Mouse (Mus musculus): ENCODE measurements around the gene Borcs5.
"Not testable (repeated sequence)": the region's sequence is repeated elsewhere in the genome, so short reads cannot be mapped to it uniquely, and the experiment has no call there.

The Borcs5 gene

GRCm38 (mm10) chr6:134673712-134674111 lies 34.4 kb downstream of the Borcs5 start:
- not testable (repeated sequence) for DNase-seq (ENCODE audit: low spot score)

GRCm38 (mm10) chr6:134677504-134677903 lies 38.2 kb downstream of the Borcs5 start:
- no peak for DNase-seq (ENCODE audit: low spot score)

- no peak for DNase-seq (ENCODE audit: low spot score)
Observed at GRCm38 (mm10) chr6:134678037-134678436, 38.7 kb downstream of the Borcs5 start.

GRCm38 (mm10) chr6:134679330-134679729 lies 40.0 kb downstream of the Borcs5 start:
- not testable (repeated sequence) for DNase-seq (ENCODE audit: low spot score)

- DNase-seq (ENCODE audit: low spot score) = no peak
Observed at GRCm38 (mm10) chr6:134684354-134684915, 45.1 kb downstream of the Borcs5 start.

- DNase-seq (ENCODE audit: low spot score) = no peak
Observed at GRCm38 (mm10) chr6:134685040-134685439, 45.7 kb downstream of the Borcs5 start.

GRCm38 (mm10) chr6:134685515-134685914 lies 46.2 kb downstream of the Borcs5 start:
- DNase-seq (ENCODE audit: low spot score) = no peak

GRCm38 (mm10) chr6:134694498-134694897 lies 55.2 kb downstream of the Borcs5 start:
- no peak for DNase-seq (ENCODE audit: low spot score)

GRCm38 (mm10) chr6:134694988-134695387 lies 55.7 kb downstream of the Borcs5 start:
- no peak for DNase-seq (ENCODE audit: low spot score)

- no peak for DNase-seq (ENCODE audit: low spot score)
Observed at GRCm38 (mm10) chr6:134695625-134696024, 56.3 kb downstream of the Borcs5 start.

GRCm38 (mm10) chr6:134696146-134696545 lies 56.8 kb downstream of the Borcs5 start:
- DNase-seq (ENCODE audit: low spot score) = peak; percentile 41

- no peak for DNase-seq (ENCODE audit: low spot score)
Observed at GRCm38 (mm10) chr6:134696554-134696953, 57.2 kb downstream of the Borcs5 start.

- no peak for DNase-seq (ENCODE audit: low spot score)
Observed at GRCm38 (mm10) chr6:134698243-134698642, 58.9 kb downstream of the Borcs5 start.

GRCm38 (mm10) chr6:134700451-134701210 lies 61.3 kb downstream of the Borcs5 start:
- peak; percentile 16 for DNase-seq (ENCODE audit: low spot score)

- no peak for DNase-seq (ENCODE audit: low spot score)
Observed at GRCm38 (mm10) chr6:134701211-134701602, 61.9 kb downstream of the Borcs5 start.

- no peak for DNase-seq (ENCODE audit: low spot score)
Observed at GRCm38 (mm10) chr6:134702184-134702583, 62.9 kb downstream of the Borcs5 start.

- DNase-seq (ENCODE audit: low spot score) = no peak
Observed at GRCm38 (mm10) chr6:134703053-134703690, 63.9 kb downstream of the Borcs5 start.

- DNase-seq (ENCODE audit: low spot score) = no peak
Observed at GRCm38 (mm10) chr6:134706467-134706866, 67.2 kb downstream of the Borcs5 start.

- DNase-seq (ENCODE audit: low spot score) = no peak
Observed at GRCm38 (mm10) chr6:134710020-134710419, 70.7 kb downstream of the Borcs5 start.

- peak; percentile 29 for DNase-seq (ENCODE audit: low spot score)
Observed at GRCm38 (mm10) chr6:134713321-134713720, 74.0 kb downstream of the Borcs5 start.

- DNase-seq (ENCODE audit: low spot score) = no peak
Observed at GRCm38 (mm10) chr6:134713897-134714296, 74.6 kb downstream of the Borcs5 start.

GRCm38 (mm10) chr6:134716168-134716587 lies 76.9 kb downstream of the Borcs5 start:
- DNase-seq (ENCODE audit: low spot score) = no peak
